Mouse (Mus musculus): Measurements from ENCODE around the gene Bglap2.
"Not testable (repeated sequence)": the region's sequence is repeated elsewhere in the genome, so short reads cannot be mapped to it uniquely, and the experiment has no call there.

DNA sequence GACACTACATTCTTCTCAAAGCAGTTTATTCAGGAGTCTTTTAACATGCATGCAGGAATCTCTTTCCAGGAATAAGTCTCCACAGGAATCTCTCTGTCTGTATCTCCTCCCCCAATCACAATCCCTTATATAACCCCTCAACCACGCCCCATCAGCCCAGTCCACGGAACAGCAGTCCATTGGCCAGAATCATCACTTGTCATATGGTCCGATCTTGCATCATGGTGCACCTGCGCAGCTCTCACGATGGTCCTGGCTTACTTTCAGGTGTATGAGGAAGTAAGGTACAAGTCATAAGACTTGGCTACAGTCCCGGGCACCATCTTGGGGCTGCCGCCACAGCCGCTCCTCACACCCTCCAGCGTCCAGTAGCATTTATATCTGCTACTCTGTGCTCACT, 5.9 kb downstream of the Bglap2 start, which contains the start of gene Bglap3:
- not testable (repeated sequence) for TF ChIP-seq POLR2A (IDR thresholded peaks at IDR 0.05; ENCODE audit: borderline replicate concordance, control insufficient read depth, low read depth, low read length); CTCF (IDR thresholded peaks at IDR 0.05; ENCODE audit: control insufficient read depth, insufficient read depth, low read length)

Measured in bone marrow, adult 2 months (tissue).